Mouse (Mus musculus) thymus, adult 18-20 months (tissue): ENCODE measurements around the gene Fdx1l.

Experiments
- DNase-seq, 2 experiments: peaks; one replicate each; pipeline ENCODE4 v3.0.0; 2022; ENCODE audit warnings: mixed read lengths in 2 of 2

Fdx1l gene

GRCm38 (mm10) chr9:21073044-21073840, at the start of gene Fdx1l, which contains the start of gene Gm49373:
TSS of gene Fdx1l (minus strand) at chr9:21073614.
TSS of gene Gm49373 (minus strand) at chr9:21073096.
- peak; percentile 73 to 75 for DNase-seq

- DNase-seq = no peak
Measured at GRCm38 (mm10) chr9:21121483-21121882, 48.1 kb upstream of the Fdx1l start.

- no peak for DNase-seq
Measured at GRCm38 (mm10) chr9:21117073-21117472, 43.7 kb upstream of the Fdx1l start.

GRCm38 (mm10) chr9:21115105-21115504, 41.7 kb upstream of the Fdx1l start:
- no peak for DNase-seq

GRCm38 (mm10) chr9:21114190-21114589, 40.8 kb upstream of the Fdx1l start:
- no peak for DNase-seq

- no peak for DNase-seq
Measured at GRCm38 (mm10) chr9:21113751-21114150, 40.3 kb upstream of the Fdx1l start.

GRCm38 (mm10) chr9:21107607-21108237, 34.3 kb upstream of the Fdx1l start:
- DNase-seq = no peak

- no peak for DNase-seq
Measured at GRCm38 (mm10) chr9:21105760-21106564, 32.5 kb upstream of the Fdx1l start.

GRCm38 (mm10) chr9:21104814-21105213, 31.4 kb upstream of the Fdx1l start:
- DNase-seq = no peak

GRCm38 (mm10) chr9:21102076-21102475, 28.7 kb upstream of the Fdx1l start:
- no peak for DNase-seq

- DNase-seq = no peak
Measured at GRCm38 (mm10) chr9:21100447-21101161, 27.2 kb upstream of the Fdx1l start.

GRCm38 (mm10) chr9:21097793-21098192, 24.4 kb upstream of the Fdx1l start:
- no peak for DNase-seq

- DNase-seq = no peak
Measured at GRCm38 (mm10) chr9:21095958-21096357, 22.5 kb upstream of the Fdx1l start.

- no peak for DNase-seq
Measured at GRCm38 (mm10) chr9:21093423-21093822, 20.0 kb upstream of the Fdx1l start.

GRCm38 (mm10) chr9:21091707-21092320, 18.4 kb upstream of the Fdx1l start, which contains the start of the genes Gm38431 and Raver1:
TSS of gene Gm38431 (minus strand) at chr9:21091997.
TSS of gene Raver1 (minus strand) at chr9:21092008.
- DNase-seq = peak; percentile 97

- DNase-seq = no peak
Measured at GRCm38 (mm10) chr9:21090972-21091706, 17.7 kb upstream of the Fdx1l start.

- DNase-seq = no peak
Measured at GRCm38 (mm10) chr9:21090537-21090936, 17.1 kb upstream of the Fdx1l start.

GRCm38 (mm10) chr9:21083324-21083723, 9.9 kb upstream of the Fdx1l start:
- DNase-seq = no peak

GRCm38 (mm10) chr9:21081127-21081526, 7.7 kb upstream of the Fdx1l start:
- DNase-seq = no peak

GRCm38 (mm10) chr9:21075625-21076024, 2.2 kb upstream of the Fdx1l start:
- no peak for DNase-seq

GRCm38 (mm10) chr9:21074173-21074572, 759 bp upstream of the Fdx1l start:
- no peak for DNase-seq
